Mouse (Mus musculus) Patski (cell line): ENCODE measurements around the gene Kif1bp. TPM values are rescaled to one million over a fixed set of nuclear protein-coding genes. Genes with fewer than 3 reads are reported as not detected.
A peak's percentile ranks its signal among the peaks of the same experiment; 100 is the strongest.
"Not testable (repeated sequence)": the region's sequence is repeated elsewhere in the genome, so short reads cannot be mapped to it uniquely, and the experiment has no call there.

Experiments
- ATAC-seq: fragments of 100-300 bp; one replicate; pipeline ENCODE4 v1.8.0; 2021
- CTCF ChIA-PET: fragments of 350-600 bp; sonication (Branson Sonifier 250); formaldehyde crosslinking; loops from one replicate; lab custom pipeline; 2022; ENCODE audit warnings: inconsistent platforms; lab: Charles Lee
- POLR2A ChIA-PET: fragments of 350-600 bp; sonication (Branson Sonifier 250); formaldehyde crosslinking; loops from one replicate; lab custom pipeline; 2022; ENCODE audit warnings: antibody characterized with exemption, inconsistent platforms; lab: Charles Lee
- DNase-seq: peaks from one replicate; pipeline ENCODE4 v3.0.0-alpha.2; 2011; ENCODE audit warnings: low read depth, low spot score
- H3K27me3 ChIP-seq: fragments of 371-371 bp; one replicate; pipeline ENCODE4 v1.5.1; 2021
- CTCF ChIP-seq: fragments of 100-300 bp; IDR thresholded peaks from one replicate; pipeline ENCODE4 v1.5.1; 2021
- in situ Hi-C: fragments of 300-500 bp; cut with MboI; formaldehyde crosslinking; loops from 3 replicates; pipeline ENCODE4 v1.11.1; 2018; ENCODE audit warnings: low pct_unique_long_range_greater_than_20kb, mixed read lengths
- polyA plus RNA-seq: library from polyadenylated mRNA; unstranded; gene quantifications from one replicate; pipeline ENCODE4 v1.2.3, GENCODE M21; 2021

The Kif1bp gene
- polyA plus RNA-seq, 1 experiment from 2014 or later: 66.2 TPM

GRCm38 (mm10) chr10:62503836-62504628 lies 74.2 kb downstream of the Kif1bp start:
- CTCF ChIA-PET: no interaction called here
- TF ChIP-seq CTCF: no peak
- no peaks in the 10 kb centered on the region for H3K27me3 ChIP-seq
- in situ Hi-C loops: loop anchor here (5.0 kb wide), 1 partner anchor 48 kb away; no protein-coding TSS in a partner anchor
- DNase-seq (no peak), ATAC-seq (no peak)
- POLR2A ChIA-PET: interaction anchor here (0.7 kb wide), 1 partner anchor 46 kb away, joined by 5 read pairs; no protein-coding TSS in a partner anchor

- H3K27me3 ChIP-seq: no peaks in the 10 kb centered on the region
- ChIA-PET POLR2A (interaction anchor here (0.7 kb wide), 1 partner anchor 47 kb away, joined by 5 read pairs; no protein-coding TSS in a partner anchor), CTCF (no interaction called here)
- no peak for TF ChIP-seq CTCF
- DNase-seq (no peak), ATAC-seq (no peak)
- in situ Hi-C loops: loop anchor here (5.0 kb wide), 1 partner anchor 49 kb away; no protein-coding TSS in a partner anchor
Measured at GRCm38 (mm10) chr10:62503353-62503752, 74.9 kb downstream of the Kif1bp start.

GRCm38 (mm10) chr10:62501951-62502350 lies 76.3 kb downstream of the Kif1bp start:
- ChIA-PET POLR2A (no interaction called here), CTCF (interaction anchor here (2.9 kb wide), 1 partner anchor 49 kb away, joined by 21 read pairs; no protein-coding TSS in a partner anchor)
- ATAC-seq (no peak), DNase-seq (no peak)
- in situ Hi-C loops: loop anchor here (5.0 kb wide), 1 partner anchor 50 kb away; no protein-coding TSS in a partner anchor
- no peak for TF ChIP-seq CTCF
- no peaks in the 10 kb centered on the region for H3K27me3 ChIP-seq

GRCm38 (mm10) chr10:62500916-62501615 lies 77.2 kb downstream of the Kif1bp start:
- CTCF ChIA-PET: interaction anchor here (1.1 to 2.9 kb wide), 4 partner anchors 14 to 88 kb away, joined by 3 to 21 read pairs (median 3); no protein-coding TSS in a partner anchor
- no peak for TF ChIP-seq CTCF
- no peak for DNase-seq
- POLR2A ChIA-PET: interaction anchor here (1.0 kb wide), 1 partner anchor 100 kb away, joined by 5 read pairs; no protein-coding TSS in a partner anchor
- H3K27me3 ChIP-seq: no peaks in the 10 kb centered on the region
- ATAC-seq: no peak
- in situ Hi-C loops: loop anchor here (5.0 kb wide), 1 partner anchor 51 kb away; no protein-coding TSS in a partner anchor

GRCm38 (mm10) chr10:62500088-62500915 lies 78.0 kb downstream of the Kif1bp start:
- TF ChIP-seq CTCF: peak; percentile 81
- ATAC-seq (no peak), DNase-seq (no peak)
- no peaks in the 10 kb centered on the region for H3K27me3 ChIP-seq
- ChIA-PET CTCF (interaction anchor here (0.8 to 2.9 kb wide), 12 partner anchors 10 to 89 kb away, joined by 3 to 21 read pairs (median 3); no protein-coding TSS in a partner anchor), POLR2A (interaction anchor here (0.7 to 1.0 kb wide), 2 partner anchors 18 to 101 kb away, joined by 3 to 5 read pairs; no protein-coding TSS in a partner anchor)
- in situ Hi-C loops: loop anchor here (5.0 kb wide), 1 partner anchor 52 kb away; no protein-coding TSS in a partner anchor

GRCm38 (mm10) chr10:62491681-62492080 lies 86.6 kb downstream of the Kif1bp start:
- POLR2A ChIA-PET, in situ Hi-C loops: not testable (repeated sequence)

More at GRCm38 (mm10) chr10:62491681-62492080, 86.6 kb downstream of the Kif1bp start:
- peaks cover 10% of the 10 kb centered on the region for H3K27me3 ChIP-seq
- ATAC-seq, CTCF ChIA-PET, DNase-seq: not testable (repeated sequence)

Other genes with a start within 250 kb of the Kif1bp start
- gene Hk1, start 198.5 kb downstream of the Kif1bp start, polyA plus RNA-seq: 240 TPM
- 0.22 TPM for gene Hkdc1, start 156.0 kb downstream of the Kif1bp start, polyA plus RNA-seq
- gene 4930507D05Rik, start 129.0 kb downstream of the Kif1bp start, polyA plus RNA-seq: 0.24 TPM
- 37.2 TPM for gene Supv3l1, start 128.7 kb downstream of the Kif1bp start, polyA plus RNA-seq
- gene Vps26a, start 91.7 kb downstream of the Kif1bp start, polyA plus RNA-seq: 81.6 TPM
- gene Srgn, start 51.0 kb downstream of the Kif1bp start, polyA plus RNA-seq: not detected
- gene Ddx21, start 23.8 kb upstream of the Kif1bp start, polyA plus RNA-seq: 54.4 TPM
- 85.3 TPM for gene Ddx50, start 72.8 kb upstream of the Kif1bp start, polyA plus RNA-seq
- gene Stox1, start 147.7 kb upstream of the Kif1bp start, polyA plus RNA-seq: 0.06 TPM
- 92.3 TPM for gene Ccar1, start 213.8 kb upstream of the Kif1bp start, polyA plus RNA-seq